Mouse (Mus musculus): ENCODE data around the gene Gm49027.
A peak's percentile ranks its signal among the peaks of the same experiment; 100 is the strongest.
"Not testable (repeated sequence)": the region's sequence is repeated elsewhere in the genome, so short reads cannot be mapped to it uniquely, and the experiment has no call there.

Gm49027 gene

DNA sequence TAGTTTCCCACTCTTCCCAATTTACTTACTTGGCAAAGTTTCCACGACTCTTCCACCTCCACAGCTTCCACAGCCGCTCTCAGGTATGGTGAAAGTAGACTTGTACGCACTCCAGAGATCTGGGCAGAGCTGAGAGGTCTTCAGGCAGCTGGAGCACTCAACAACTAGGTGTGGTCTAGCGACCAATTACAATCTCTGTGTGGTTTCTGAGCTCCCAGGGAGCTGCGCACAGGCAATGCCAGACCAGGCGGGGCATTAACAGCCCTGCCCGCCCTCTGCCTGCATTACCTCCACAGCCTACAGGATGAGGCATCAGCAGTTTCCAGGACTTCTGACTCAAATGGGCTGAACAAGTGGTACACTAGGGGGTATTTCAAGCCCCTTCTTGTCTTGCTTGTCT is at the start of gene Gm49027:
TSS of gene Gm49027 (minus strand) at position 208 of the 400 bp plus-strand sequence.
- DNase-seq (ENCODE audit: low spot score) = no peak

GRCm38 (mm10) chr5:123573362-123573761 is 48.1 kb upstream of the Gm49027 start:
- peak; percentile 9 for DNase-seq (ENCODE audit: low spot score)

DNA sequence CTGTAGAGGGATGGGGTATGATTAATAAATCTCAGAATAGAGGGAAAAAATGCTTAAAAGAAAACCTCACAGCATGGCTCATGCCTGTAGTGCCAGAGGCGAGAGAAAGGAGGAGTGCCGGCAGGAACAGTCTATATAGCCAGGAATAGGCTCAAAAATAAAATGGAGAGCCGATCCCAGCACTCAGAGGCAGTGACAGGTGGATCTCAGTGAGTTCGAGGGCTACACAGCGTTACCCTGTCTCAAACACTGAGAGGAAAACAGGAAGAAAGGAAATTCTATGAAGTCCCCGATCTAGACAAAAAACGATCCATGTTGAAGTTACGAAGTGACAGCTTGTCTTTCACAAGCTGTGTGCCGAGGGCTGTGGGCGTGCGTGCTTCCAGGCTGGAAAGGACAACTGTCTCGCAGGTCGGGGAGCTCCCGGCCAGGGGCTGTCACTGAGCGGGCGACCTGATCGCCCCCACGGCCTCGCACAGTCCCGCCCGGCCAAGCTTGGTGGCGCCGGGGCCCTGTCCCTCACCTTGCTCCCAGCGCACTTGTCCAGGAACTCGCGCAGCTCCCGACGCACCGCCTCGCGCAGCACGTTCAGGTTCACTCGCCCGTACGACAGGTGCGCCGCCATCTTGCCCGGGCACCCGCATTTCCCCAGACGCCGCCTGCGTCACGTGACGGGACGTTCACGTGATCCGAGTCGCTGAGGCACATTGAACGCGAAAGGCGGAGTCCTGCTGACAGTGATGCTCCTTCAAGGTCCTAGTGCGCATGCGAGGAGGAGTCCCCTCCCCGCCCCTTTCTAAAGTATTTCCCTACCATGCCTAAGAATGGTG is 47.3 kb upstream of the Gm49027 start, which contains the start of gene Vps33a:
TSS of gene Vps33a (minus strand) at position 682 of the 830 bp plus-strand sequence.
- DNase-seq (ENCODE audit: low spot score) = peak; percentile 98

DNA sequence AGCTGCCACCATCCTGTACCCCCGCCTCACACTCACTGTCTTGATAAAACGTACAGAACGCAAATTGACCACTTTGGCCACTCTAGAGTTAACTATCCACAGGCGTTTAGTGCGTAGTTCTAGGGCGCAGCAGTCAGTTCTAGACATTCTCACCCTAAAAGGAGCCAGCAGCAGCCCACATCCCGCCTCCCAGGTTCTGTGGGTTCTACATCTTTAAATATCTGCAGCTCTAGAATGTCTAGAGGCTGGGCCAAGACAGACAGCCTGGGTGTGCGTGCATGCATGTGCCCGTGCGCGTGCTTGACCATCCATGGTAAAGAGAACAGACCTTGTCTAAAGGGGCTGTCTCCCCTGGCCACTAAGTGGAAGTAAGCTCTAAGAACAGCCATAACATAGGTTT is 35.8 kb upstream of the Gm49027 start:
- DNase-seq (ENCODE audit: low spot score) = no peak

- no peak for DNase-seq (ENCODE audit: low spot score)
These were observed 34.3 kb upstream of the Gm49027 start for GRCm38 (mm10) chr5:123559588-123559987.

GRCm38 (mm10) chr5:123556451-123556850 is 31.2 kb upstream of the Gm49027 start:
- DNase-seq (ENCODE audit: low spot score) = no peak

DNA sequence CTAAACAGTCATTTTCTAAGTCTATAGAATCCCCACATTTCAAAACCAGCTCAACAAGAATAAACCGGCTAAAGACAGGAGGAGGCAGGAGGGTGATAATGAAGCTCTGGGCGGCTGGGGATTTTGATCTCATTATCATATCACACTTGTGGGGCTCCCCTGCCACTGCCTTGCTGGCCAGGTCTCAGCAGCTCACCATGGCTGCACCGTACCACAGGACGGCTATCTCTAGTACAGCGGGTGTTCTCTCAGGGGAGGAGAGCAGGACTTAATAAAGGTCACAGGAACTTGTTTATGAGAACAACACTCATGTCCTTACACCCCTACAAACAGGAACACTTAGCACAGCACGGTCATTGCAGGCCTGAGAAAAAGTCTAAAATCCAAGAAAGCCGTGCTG is 30.4 kb upstream of the Gm49027 start:
- peak; percentile 21 for DNase-seq (ENCODE audit: low spot score)

DNA sequence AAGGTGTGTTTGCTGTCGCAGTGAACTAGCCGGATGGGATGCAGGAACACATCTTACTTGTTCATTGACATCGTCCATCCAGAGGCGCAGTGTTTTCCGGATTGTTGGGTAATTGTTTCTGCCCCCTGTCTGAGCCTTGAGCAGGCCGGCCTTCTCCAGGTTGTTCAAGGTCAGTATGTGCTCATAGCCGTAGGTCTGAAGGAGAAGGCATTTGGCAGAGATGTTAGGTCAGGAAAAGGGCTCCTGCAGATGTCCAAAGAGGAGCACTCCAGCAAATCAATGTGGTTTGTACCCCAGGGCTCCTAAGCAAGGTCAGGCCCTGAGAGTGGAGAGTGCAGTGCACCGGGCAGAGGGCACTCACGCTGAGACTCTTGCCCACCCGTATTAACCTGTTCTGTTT is 8.5 kb upstream of the Gm49027 start:
- no peak for DNase-seq (ENCODE audit: low spot score)

GRCm38 (mm10) chr5:123530056-123530455 is 4.8 kb upstream of the Gm49027 start:
- DNase-seq (ENCODE audit: low spot score) = no peak

DNA sequence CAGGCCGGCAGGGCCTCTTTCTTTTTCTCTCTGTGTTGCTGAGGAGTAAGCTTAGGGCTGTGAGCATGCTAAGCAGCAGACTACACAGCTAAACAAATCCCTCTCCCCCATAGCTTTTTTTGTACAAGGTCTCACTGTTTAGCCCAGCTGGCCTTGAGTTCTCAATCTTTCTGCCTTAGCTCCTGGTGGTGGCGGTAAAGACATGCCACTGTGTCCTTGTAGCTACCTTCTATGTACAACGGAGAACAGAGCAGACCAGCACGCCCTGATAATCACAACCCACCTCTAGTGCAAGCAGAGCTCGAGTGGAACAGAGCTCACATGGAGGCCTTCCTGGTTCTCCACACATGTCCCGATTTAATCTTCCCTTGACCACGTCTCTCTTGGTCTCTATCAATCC is 3.4 kb upstream of the Gm49027 start:
- no peak for DNase-seq (ENCODE audit: low spot score)

GRCm38 (mm10) chr5:123525916-123526495 is 718 bp upstream of the Gm49027 start:
- no peak for DNase-seq (ENCODE audit: low spot score)

GRCm38 (mm10) chr5:123524393-123524750 is 916 bp downstream of the Gm49027 start:
- DNase-seq (ENCODE audit: low spot score) = no peak

GRCm38 (mm10) chr5:123523692-123524392 is 1.4 kb downstream of the Gm49027 start, which contains the start of gene Diablo:
TSS of gene Diablo (minus strand) at chr5:123524176.
- DNase-seq (ENCODE audit: low spot score) = peak; percentile 97

GRCm38 (mm10) chr5:123522166-123522565 is 3.1 kb downstream of the Gm49027 start:
- DNase-seq (ENCODE audit: low spot score) = no peak

GRCm38 (mm10) chr5:123521621-123522020 is 3.7 kb downstream of the Gm49027 start:
- DNase-seq (ENCODE audit: low spot score) = no peak

DNA sequence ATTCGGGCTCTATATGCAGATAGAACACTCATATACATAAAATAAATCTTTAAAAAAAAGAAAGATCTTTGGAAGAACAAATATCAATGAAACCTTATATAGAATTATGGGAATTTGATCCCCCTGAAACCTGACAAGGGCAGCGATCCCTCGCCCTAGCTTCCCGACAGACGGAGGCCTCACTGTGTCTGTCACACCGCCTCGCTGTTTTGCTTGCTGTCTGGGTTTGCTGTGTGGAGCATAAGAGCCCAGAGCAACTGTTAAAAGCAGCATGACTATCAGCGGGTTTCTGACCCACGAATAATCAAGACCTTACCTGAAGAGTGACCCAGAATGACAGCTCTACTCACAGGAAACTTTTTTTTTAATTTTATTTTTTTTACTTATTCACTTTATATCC is 4.6 kb downstream of the Gm49027 start:
- no peak for DNase-seq (ENCODE audit: low spot score)

DNA sequence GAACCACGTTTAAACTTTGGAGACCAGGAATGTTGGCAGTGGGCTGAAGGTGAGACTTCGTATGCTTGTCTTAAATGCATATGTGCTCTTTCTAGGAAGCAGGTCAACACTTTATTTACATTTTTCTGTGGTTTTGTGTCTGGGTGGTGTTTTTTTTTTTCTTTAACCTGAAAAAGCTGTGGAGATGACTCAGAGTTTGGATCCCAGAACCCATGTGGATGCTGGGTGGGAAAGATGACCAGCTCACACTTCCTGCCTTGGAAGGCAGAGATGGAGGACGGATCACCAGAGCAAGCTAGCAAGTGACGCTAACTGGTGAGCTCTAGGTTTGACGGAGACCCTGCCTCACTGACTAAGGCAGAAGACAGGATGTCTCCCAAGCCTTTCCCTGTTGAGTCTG is 10.4 kb downstream of the Gm49027 start:
- no peak for DNase-seq (ENCODE audit: low spot score)

GRCm38 (mm10) chr5:123512102-123512501 is 13.2 kb downstream of the Gm49027 start:
- peak; percentile 31 for DNase-seq (ENCODE audit: low spot score)

DNA sequence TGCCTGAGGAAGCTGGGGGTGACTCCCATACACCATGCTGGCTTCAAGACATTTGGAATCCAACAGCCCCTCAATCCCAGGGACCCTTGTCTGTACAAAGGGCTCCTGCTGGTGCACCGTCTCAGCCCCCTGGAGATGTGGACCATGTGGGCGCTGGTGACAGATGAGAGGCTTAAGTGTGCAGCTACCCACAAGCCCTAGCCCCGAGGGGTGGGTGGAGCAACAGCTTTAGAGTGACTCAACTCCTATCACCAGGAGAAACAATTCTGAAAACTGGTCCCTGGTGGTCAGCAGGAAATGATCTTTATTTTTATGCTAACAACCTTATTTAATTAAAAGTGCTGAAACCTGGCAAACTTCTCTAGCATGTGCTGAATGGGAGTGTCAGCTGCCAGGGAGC is 13.9 kb downstream of the Gm49027 start:
- not testable (repeated sequence) for DNase-seq (ENCODE audit: low spot score)

GRCm38 (mm10) chr5:123510160-123510559 is 15.1 kb downstream of the Gm49027 start, which contains the start of gene B3gnt4:
TSS of gene B3gnt4 (plus strand) at chr5:123510460.
- no peak for DNase-seq (ENCODE audit: low spot score)

DNA sequence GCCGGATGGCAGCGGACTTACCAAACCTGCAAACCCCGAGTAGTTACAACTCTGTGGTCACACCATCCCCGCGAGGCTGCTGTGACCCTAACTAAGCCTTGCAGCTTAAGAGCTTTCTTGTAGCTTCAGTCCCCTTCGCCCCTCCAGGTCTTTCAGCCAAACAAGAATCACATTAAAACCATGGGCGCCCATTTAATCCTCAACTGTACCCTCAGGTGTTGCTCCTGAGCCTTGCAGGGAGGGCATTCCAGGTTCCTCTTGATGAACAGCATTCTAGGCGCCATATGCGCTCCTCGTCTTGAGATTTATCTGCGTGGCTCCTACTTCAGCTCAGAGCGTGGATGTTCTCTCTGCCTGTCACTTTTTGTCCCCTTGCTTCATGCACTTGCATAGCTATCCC is 16.4 kb downstream of the Gm49027 start:
- no peak for DNase-seq (ENCODE audit: low spot score)

- DNase-seq (ENCODE audit: low spot score) = peak; percentile 68
These were observed 17.2 kb downstream of the Gm49027 start for GRCm38 (mm10) chr5:123507936-123508723.

Data from c-Kit-positive CD71-positive TER-119-positive erythroid progenitor cells, embryonic 14.5 days (primary cell).